Mouse (Mus musculus): ENCODE results near the gene Nat8f2.
"Not testable (repeated sequence)": the region's sequence is repeated elsewhere in the genome, so short reads cannot be mapped to it uniquely, and the experiment has no call there.

Gene Nat8f2

DNA sequence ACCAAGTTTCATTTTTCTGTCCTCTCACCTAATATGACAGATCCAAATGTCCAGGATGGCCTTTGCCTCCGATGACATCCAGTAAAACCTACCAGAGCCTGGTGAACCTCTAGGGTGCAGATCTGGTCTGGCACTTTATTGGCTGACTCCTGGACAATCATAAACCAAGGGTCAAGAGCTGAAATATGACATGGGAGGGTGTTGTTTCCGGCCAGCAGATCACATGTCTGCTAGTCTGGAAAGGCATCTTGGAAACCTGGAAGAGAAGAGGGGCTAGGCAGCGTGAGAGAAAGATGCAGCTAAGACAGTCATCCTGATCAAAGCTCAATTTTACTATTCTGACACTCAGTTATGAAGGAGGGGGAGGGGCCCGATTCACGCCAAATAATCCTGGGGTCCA is at the start of gene Nat8f2:
TSS of gene Nat8f2 (minus strand) at position 153 of the 400 bp plus-strand sequence.
- not testable (repeated sequence) for DNase-seq (ENCODE audit: low read depth, low spot score)

DNA sequence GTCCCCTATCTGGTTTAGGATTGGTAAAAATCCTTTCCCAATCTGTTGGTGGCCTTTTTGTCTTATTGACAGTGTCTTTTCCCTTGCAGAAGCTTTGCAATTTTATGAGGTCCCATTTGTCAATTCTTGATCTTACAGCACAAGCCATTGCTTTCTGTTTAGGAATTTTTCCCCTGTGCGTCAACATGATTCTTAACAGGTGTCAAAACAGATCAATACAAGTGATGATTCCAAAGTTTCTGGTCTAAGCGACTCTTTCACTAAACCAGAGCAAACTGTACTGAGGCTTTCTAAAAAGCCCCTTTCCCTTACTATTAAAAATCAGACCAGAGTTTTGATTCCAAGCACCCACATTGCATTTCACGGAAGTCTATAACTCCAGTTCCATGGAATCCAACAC is 49.4 kb upstream of the Nat8f2 start:
- not testable (repeated sequence) for DNase-seq (ENCODE audit: low read depth, low spot score)

DNA sequence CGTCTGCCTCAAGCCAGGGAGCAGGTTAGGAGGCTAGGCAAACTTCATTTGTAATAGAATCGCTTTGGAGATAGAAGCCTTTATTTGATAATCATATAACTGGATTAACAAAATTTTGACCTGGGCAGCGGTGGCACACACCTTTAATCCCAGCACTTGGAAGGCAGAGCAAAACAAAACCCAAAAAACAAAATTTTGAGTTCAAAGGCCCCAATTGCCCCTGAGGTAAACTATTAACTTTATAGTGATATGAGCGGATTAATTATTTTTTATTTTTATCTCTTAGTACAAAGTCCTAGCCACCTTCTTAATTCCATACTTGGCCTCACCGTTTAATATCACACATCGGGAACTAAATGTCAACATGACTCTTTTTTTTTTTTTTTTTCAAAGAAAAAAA is 47.6 kb upstream of the Nat8f2 start:
- DNase-seq (ENCODE audit: low read depth, low spot score), result no peak

DNA sequence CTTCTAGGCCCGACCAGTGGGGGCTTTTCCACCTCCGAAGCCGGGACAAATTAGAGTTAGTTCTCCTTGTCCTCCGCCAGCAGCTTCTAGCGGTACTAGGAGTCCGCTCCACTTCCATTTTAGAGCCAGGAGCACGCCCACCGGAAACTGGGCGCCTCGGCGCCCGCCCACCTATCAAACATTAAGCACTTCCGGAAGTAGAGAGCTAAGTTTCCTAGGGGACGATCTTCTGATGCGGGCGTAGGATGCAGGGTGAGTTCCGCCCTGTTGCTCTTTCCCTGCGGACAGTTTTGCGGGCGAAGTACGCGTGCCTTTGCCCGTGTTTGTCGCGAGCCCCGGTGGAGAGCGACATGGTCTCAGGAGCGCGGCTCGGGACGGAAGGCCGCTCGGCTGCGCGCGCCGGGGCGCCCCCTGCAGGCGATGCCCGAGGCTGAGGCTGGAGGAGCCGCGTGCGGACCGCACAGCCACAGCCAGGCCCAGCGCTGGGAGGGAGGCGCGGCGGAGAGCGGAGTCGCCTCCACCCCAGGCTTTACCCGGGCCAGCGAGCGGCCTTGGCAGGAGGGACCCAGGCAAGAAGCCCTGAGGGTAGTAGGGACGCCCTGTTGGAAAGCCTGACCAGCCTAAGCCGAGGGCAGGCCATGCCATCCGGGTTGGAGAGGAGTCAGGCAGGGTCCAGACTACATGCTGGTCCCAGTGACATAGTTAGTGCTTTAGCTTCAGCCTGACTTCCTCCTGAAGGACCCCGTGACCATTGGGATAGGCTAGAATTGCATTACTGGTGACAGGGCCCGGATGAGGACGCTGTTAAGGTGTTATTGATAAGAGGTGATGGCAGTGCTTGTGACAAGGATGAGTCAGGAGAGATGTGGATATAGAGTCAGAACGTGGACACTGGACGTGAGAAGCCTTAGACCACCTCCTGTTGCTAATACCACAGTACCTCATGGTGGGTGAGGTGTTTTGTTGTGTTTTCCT is 46.9 kb upstream of the Nat8f2 start, which contains the start of gene Nat8f1:
TSS of gene Nat8f1 (minus strand) at position 149 of the 975 bp plus-strand sequence.
- peak; percentile 95 for DNase-seq (ENCODE audit: low read depth, low spot score)

DNA sequence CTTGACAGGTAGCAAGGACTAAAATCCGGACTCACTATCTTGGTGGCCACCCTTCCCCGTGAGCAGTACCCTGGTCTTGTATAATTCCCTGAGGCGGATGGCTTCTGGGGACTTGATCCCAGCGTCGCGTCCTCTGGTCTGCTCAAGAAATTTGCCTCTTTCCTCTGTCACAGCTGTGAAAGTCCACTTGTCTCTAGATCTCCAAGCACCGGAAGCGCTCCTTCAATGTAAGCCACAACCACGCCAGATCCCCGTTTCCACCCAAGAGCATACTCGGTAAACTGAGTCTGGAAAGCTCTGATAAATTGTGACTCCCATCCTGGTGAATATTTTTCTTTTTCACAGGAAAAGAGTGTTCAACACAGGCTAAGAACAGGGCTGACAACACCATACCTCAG is 46.2 kb upstream of the Nat8f2 start:
- DNase-seq (ENCODE audit: low read depth, low spot score), result no peak

DNA sequence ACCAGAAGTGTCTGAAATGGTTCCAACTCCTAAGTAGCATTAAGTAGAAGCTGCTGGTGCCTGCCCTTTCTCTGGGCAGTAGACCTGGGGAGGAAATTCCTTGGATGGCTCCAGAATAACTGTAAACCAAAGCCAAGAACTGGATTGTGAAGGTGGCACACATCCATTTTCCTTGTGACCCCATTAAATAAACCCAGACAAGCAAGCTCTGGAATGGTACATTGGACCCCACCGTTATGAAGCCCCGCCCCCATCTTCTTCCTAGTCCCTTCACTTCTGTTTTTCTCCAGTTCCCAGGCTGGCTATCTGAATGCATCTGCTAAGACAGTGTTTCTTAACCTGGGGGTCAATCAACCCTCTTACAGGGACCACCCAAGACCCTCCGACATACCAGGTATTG is 42.6 kb upstream of the Nat8f2 start, which contains the start of gene Tprkb:
TSS of gene Tprkb (plus strand) at position 279 of the 400 bp plus-strand sequence.
- no peak for DNase-seq (ENCODE audit: low read depth, low spot score)

DNA sequence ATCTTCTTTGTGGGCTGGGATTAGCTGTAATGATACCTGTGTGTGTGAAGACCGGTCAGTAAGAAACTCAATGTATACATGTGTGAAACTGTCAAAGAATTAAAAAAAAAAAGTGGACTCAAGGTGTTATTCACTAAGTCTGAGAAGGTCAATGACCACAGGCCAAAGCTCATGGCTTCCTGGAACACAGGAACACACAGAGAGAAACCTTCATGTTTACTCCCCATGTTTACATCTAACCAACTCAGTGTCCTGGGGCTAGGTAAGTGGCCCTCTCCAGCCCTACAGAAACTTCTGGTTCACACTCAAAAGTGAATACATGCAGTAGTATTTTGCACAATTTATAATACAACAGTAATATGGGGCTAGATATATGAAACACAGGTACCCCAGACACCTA is 40.7 kb upstream of the Nat8f2 start:
- no peak for DNase-seq (ENCODE audit: low read depth, low spot score)

DNA sequence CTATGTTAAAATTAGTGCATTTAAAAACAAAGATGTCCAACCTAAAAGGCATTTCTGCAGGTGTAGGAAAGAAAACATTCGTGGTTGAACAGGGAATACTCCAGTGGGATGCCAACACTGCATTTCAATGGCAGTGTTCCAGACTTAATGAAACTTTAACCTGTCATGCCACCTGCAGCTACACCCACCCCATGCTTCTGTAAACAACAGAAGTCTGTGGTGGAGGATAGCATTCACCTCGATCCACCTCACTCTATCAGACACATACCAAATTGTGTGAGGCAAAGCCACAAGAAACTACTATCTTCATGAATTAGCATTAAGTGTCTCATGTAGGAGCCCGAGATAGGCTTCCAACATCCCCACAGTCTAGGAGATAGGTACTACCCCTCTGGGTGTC is 39.4 kb upstream of the Nat8f2 start:
- no peak for DNase-seq (ENCODE audit: low read depth, low spot score)

DNA sequence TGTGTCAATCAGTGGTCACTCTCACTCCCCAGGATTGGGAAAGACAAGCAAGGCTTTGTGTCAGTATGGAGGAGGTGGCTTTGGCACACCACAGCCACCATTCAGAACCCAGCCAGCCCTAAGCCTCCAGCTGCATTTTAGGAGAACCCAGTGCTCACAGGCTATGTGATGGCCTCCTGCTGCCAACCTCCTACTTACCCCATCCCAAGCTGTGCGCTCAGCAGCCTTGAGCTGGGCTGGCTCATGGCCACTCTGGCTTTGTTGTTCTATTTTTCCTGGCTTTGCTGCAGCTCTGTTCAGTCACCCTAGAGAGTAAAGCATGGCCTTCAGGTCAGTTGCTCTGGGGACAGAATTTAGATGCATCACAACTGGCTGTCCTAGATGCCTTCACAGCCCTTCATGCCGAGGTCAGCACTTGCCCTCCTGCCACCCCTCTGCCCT is 38.0 kb upstream of the Nat8f2 start:
- DNase-seq (ENCODE audit: low read depth, low spot score), result not testable (repeated sequence)

DNA sequence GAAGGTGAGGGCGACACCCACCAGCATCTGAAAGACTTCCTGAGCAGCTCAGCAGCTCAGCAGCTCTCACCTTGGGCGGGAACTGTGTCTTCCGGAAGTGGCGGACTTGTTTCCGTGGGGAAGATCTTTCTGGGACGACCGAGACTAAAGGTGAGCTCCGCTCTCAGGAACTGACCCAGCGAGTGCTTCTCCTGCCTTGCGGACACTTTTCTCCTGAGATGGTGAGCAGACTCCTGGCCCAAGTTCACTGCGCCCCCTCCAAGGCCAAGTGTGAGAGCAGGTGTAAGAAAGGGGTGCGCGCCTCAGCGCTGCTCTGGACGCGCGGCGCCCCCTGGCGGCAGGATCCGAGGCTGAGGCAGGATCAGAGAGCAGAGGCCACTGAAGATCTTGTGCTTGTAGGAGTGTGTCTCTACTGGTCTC is 35.7 kb upstream of the Nat8f2 start, which contains the start of gene Nat8f4:
TSS of gene Nat8f4 (minus strand) at position 243 of the 420 bp plus-strand sequence.
- peak; percentile 77 for DNase-seq (ENCODE audit: low read depth, low spot score)

DNA sequence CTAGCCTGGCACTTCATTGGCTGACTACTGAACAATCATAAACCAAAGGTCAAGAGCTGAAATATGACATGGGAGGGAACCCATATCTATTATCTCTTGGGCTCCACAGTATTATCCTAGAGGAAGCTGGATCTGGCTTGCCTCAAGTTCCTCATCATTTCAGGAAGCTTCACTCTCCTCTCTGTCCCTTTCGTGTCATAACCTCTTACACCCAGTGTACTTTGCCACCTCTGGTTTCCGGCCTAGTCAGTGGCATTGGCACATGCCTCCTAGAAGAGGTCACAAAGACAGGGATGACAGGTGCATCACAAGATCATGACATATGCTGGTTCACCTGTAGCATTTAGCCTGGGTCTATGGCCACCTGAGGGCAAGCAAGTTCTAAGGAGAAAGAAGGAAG is 33.3 kb upstream of the Nat8f2 start:
- no peak for DNase-seq (ENCODE audit: low read depth, low spot score)

DNA sequence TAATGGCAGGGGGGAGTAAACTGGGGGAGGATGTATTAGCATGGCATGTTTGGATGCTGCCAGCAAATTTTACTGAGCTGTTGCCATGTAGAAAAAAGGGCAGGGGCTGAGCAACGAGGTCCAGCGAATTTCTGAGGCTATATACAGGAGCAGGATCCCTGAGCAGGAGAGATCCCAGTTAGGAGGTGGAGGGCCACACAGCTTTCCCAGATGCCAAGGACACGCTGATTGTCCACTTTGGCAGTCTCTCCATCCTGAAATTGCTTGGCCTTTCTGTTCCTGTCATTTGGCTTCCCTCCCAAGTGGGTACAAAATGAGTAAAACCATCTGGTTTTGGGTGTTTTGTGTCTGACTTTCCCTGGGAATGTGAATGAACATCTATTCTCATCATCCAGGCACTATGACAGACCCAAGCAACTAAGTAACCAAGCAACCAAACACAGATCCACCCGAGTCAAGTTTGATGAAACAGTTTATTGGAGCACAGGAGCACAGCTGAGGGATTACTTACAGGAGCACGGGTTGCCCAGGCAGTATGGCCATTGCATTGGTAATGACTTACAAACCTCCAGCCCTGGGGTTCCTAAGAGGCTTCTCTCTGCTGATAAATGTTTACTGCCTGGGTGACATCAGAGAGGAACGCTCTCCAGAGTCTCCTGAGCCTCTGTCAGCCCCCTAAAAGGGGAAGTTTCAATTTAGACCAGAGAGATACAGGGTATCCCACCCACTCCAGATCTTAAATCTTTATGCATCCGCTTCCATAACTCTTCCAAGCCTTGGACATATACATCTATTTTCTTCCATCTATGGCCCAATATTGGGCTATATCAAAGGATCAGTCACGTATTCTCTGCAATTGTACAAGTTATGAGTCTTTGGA is 29.9 kb upstream of the Nat8f2 start:
- DNase-seq (ENCODE audit: low read depth, low spot score), result not testable (repeated sequence)

DNA sequence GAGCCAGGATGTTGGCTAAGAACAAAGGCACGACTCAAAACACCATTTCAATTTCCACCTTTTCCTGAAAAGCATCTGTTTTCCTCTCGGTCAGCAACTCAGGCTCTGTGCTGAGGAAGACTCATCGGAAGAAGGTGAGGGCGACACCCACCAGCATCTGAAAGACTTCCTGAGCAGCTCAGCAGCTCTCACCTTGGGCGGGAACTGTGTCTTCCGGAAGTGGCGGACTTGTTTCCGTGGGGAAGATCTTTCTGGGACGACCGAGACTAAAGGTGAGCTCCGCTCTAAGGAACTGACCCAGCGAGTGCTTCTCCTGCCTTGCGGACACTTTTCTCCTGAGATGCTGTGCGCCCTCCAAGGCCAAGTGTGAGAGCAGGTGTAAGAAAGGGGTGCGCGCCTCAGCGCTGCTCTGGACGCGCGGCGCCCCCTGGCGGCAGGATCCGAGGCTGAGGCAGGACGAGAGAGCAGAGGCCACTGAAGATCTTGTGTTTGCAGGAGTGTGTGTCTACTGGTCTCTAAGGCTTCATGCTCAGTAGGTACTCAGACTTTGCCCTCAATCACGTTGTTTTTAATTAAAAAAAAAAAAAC is 26.2 kb upstream of the Nat8f2 start:
- DNase-seq (ENCODE audit: low read depth, low spot score), result peak; percentile 82

DNA sequence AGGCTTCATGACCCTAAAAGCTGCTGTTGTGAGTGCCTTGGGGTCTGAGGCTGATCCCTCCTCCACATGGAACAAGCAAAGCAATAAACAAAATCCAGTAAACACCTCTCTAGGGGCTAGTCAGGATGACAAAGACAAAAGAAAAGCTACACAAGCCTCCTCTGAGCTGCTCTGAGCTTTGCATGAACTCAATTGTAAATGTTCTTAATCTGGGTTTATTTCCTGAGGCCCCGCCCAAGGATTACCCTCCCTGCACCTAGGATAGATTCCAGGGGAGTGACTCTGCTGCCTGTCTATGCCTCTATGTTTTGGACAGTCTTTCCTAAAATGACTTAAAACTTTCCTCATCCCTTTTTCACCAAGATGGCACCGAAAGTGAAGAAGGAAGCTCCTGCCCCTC is 20.0 kb upstream of the Nat8f2 start:
- DNase-seq (ENCODE audit: low read depth, low spot score), result peak; percentile 83

DNA sequence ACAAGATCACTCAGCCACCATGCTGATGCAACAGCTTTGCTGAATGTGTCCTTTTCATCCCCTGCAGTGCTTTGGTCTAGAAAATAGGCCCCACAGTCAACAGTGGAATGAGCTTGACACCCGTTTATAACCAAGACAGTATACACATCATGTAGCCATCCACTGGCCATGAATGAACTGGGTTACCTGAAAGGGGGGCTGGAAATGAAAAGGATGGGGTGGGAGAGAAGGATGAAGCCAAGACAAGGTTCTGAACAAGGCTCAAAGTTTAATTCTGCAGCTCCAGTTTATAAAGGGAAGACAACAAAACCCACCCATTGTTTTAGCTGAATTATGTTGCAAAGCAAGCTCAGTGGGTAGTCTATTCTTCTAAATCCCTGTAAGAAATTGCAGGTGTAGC is 15.4 kb upstream of the Nat8f2 start:
- peak; percentile 50 for DNase-seq (ENCODE audit: low read depth, low spot score)

DNA sequence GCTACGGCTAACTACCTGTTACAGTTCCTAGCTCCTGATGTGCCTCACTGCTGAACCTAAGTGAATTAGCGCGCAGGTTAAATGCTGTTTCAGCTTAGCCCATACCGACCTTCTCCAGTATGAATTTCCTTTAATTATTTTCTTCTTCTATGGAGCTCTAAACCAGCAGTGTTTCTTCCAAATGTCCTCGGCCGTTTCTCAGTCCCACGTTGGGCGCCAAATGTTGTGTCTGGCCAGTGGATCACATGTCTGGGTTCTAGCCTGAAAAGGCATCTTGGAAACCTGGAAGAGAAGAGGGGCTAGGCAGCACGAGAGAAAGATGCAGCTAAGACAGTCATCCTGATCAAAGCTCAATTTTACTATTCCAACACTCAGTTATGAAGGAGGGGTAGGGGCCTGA is 14.3 kb upstream of the Nat8f2 start:
- peak; percentile 55 for DNase-seq (ENCODE audit: low read depth, low spot score)

DNA sequence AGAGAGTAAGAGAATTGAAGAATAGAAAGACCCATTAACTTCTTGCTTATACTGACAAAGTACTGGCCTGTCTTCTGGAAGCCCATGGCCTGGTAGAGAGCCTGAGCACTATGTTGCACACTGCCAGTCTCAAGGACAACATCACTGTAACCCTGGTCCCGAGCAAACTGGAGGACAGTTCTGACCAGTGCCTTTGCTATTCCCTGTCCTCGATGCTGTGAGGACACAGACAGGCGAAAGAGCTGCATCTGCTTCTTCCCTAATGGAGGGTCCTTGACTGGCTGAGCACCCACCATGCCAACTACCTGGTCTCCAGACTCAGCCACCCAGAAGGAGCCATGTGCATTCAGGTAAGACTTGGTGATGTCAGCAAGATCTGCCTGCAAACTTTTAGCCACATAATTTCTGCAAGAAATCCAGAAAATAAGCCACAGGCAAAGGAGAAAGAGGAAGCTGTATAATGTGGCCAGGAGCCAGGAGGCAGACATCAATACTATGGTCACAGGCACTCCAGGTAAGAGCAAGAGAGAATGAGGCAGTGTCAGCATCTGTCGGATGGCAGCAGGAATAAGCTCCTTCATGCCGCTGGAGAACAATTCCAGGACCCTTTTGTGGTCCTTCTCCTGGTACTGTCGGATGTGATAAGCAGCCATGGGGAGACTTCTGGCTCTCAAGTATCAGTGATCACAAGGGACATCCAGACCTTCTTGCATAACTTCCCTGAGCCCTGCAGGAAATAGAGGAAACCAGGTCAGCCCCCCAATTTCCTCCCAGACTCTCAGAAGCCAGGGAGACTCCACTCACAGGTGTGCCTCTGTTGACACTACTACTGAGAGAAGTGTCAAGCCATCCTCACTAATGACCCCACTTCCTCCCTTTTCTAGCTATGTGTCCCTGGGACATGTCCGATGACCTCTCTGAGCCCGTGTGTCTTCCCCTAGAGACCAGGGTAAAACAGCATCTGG is 950 bp downstream of the Nat8f2 start:
- no peak for DNase-seq (ENCODE audit: low read depth, low spot score)

DNA sequence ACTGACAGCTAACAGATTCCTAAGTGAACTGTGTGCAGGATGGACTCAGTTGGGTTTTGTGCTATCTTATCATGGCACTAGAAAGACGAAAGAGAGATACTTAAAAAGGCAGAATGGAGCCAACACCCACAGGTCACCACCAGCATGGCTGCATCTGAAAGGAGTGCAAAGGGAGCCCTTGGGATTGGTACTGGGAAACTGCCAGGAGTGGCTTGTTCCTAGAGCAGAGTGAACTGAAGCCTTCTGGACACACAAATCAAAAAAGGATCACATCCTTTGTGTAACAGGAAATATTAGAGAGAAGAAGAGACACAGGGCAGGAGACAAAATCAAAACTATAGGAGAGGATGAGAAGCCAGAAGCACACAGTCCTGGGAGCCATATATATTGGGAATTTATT is 2.0 kb downstream of the Nat8f2 start:
- DNase-seq (ENCODE audit: low read depth, low spot score), result not testable (repeated sequence)

DNA sequence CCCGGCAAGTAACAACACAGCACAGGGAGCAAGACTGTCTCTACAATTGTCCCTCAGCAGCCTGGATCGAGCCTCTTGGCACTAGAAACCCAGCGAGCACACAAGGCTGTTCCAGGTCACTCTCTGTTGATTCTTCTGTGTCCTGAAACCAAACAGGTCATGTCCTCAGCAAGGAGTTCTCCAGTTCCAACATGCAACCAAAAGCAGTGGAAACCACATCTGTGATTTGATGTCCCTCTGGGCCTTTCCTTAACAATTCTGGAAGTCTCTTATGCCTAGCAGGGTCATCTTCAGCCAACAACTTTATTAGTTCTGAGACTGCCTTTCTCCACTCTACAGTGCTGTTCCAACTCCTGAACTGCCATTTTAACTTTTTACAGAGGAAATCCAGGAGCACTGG is 2.8 kb downstream of the Nat8f2 start:
- DNase-seq (ENCODE audit: low read depth, low spot score), result not testable (repeated sequence)

DNA sequence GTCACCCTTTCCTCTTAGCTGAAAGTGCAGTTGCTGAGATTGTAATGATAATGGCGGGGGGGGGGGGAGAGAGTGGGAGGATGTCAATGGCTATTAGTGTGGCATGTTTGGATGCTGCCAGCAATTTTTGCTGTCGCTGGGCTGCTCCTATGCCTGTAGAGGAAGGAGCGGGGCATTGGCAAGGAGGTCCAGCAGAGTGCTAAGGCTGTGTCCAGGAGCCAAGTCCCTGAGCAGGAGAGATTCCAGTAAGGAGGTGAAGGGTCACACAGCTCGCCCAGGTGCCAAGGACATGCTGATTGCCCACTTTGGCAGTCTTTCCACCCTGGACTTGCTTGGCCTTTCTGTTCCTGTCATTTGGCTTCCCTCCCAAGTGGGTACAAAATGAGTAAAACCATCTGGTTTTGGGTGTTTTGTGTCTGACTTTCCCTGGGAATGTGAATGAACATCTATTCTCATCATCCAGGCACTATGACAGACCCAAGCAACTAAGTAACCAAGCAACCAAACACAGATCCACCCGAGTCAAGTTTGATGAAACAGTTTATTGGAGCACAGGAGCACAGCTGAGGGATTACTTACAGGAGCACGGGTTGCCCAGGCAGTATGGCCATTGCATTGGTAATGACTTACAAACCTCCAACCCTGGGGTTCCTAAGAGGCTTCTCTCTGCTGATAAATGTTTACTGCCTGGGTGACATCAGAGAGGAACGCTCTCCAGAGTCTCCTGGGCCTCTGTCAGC is 3.9 kb downstream of the Nat8f2 start:
- not testable (repeated sequence) for DNase-seq (ENCODE audit: low read depth, low spot score)

Data from R1 (cell line).